1 mouse cellular context compared by ENCODE assay signal in genomic region chr8:94705581-94706245, GRCm38 (mm10).
TF ChIP-seq lines count a peak whose summit lies in the region.

No protein-coding gene starts in this region.

TF ChIP-seq in CH12.LX, 34 proteins besides CTCF, POLR2A, EP300 and RAD21 (continued from another document):
- TF ChIP-seq MAZ (IDR thresholded peaks at IDR 0.05; ENCODE audit: low read depth, low read length) (no peak), USF2 (conservative IDR thresholded peaks at IDR 0.05; ENCODE audit: low read depth, low read length) (no peak), ZKSCAN1 (IDR thresholded peaks at IDR 0.05; ENCODE audit: borderline replicate concordance, low read depth, low read length) (no peak), ZC3H11A (IDR thresholded peaks at IDR 0.05; ENCODE audit: low read depth, low read length) (no peak), IRF4 (IDR thresholded peaks at IDR 0.05; ENCODE audit: low read depth, low read length) (peak; percentile 21; the same call in 1 of the 2 replicates), SIN3A (IDR thresholded peaks at IDR 0.05; ENCODE audit: low read length) (no peak; the same call in 1 of the 2 replicates), MAX (IDR thresholded peaks at IDR 0.05; ENCODE audit: low read length) (no peak), ZMIZ1 (IDR thresholded peaks at IDR 0.05; ENCODE audit: low read depth, low read length) (peak; percentile 65; the same call in 1 of the 2 replicates), E2F4 (IDR thresholded peaks at IDR 0.05; ENCODE audit: insufficient replicate concordance, low read depth, low read length) (no peak), TBP (conservative IDR thresholded peaks at IDR 0.05; ENCODE audit: low read depth, low read length) (peak; percentile 59; the same call in 1 of the 2 replicates), JUN (IDR thresholded peaks at IDR 0.05; ENCODE audit: insufficient read depth, low read depth, low read length) (0 out of 2 replicates have a peak, but pooled peaks have one; percentile 1), TCF12 (IDR thresholded peaks at IDR 0.05; ENCODE audit: low read depth, low read length) (peak; percentile 83), NELFE (IDR thresholded peaks at IDR 0.05; ENCODE audit: low read depth, low read length) (peak; percentile 72), ETS1 (conservative IDR thresholded peaks at IDR 0.05; ENCODE audit: low read depth, low read length) (peak; percentile 75), MXI1 (IDR thresholded peaks at IDR 0.05; ENCODE audit: low read depth, low read length) (0 out of 2 replicates have a peak, but pooled peaks have one; percentile 1), ELF1 (IDR thresholded peaks at IDR 0.05; ENCODE audit: low read depth, low read length) (peak; percentile 71), BHLHE40 (IDR thresholded peaks at IDR 0.05; ENCODE audit: low read depth, low read length) (0 out of 2 replicates have a peak, but pooled peaks have one; percentile 15), CHD2 (IDR thresholded peaks at IDR 0.05; ENCODE audit: low read length) (no peak)
TF ChIP-seq in CH12.LX: peak in this region for 12.
